Mouse (Mus musculus) CH12.LX (cell line): ENCODE measurements around the gene Scamp1.

ENCODE experiments used
- E2F4 ChIP-seq: IDR thresholded peaks from 2 replicates; pipeline ENCODE4 v1.6.1; 2011; ENCODE audit warnings: low read depth, low read length, improper control_type of control experiment; ENCODE audit not compliant: insufficient replicate concordance
- MXI1 ChIP-seq: IDR thresholded peaks from 2 replicates; pipeline ENCODE4 v1.6.1; 2011; ENCODE audit warnings: mild to moderate bottlenecking, low read depth, low read length, improper control_type of control experiment
- SIN3A ChIP-seq: IDR thresholded peaks from 2 replicates; pipeline ENCODE4 v1.6.1; 2012; ENCODE audit warnings: low read length, improper control_type of control experiment, inconsistent platforms

DNA sequence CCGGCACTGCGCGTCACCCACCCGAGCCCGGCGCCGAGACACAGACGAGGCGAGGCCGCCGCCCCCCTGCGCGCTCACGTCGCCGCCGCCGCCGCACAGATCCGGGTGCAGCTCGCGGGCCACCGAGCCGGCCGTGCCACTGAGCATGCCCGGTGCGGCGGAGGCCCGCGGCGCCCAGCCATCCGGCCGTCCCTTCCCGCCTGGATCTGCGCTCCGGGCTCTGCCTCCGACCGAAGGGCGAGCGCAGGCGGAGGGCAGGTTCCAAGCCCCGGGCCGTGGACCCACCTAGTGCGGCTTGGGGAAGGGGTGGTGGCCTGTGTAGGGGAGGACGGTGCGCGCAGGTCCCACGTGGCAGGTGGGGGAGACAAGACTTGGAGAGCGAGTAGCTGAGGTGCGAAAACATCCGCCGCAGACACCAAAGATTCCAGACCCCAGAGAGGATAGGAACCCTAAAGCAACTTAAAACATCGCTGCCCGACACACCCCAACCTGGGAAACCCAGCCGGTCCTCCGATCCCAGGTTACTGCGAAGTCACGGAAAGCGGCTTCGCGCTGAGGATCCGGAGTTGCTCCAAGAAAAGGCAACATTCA lies at the start of gene Scamp1:
- TF ChIP-seq E2F4 (no peak), SIN3A (no peak), MXI1 (no peak)
